Mouse (Mus musculus) liver, embryonic 14.5 days (tissue): ENCODE measurements around the gene Sdhb. TPM values are rescaled to one million over a fixed set of nuclear protein-coding genes. Genes with fewer than 3 reads are reported as not detected.

ENCODE experiments used
- ATAC-seq: fragments of 200-750 bp; cut with Nextera tagmentation; 2 replicates; pipeline ENCODE4 v1.8.0; 2017; ENCODE audit warnings: moderate number of reproducible peaks, mild to moderate bottlenecking, moderate library complexity; ENCODE audit not compliant: insufficient read depth
- DNase-seq, 3 experiments: peaks; one replicate each; pipeline ENCODE4 v3.0.0-alpha.2; 2012 to 2013; ENCODE audit warnings: low read depth in 3 of 3, low spot score in 3 of 3
- H3K27ac ChIP-seq: fragments of 300-500 bp; sonication (generic); 2 replicates; pipeline ENCODE4 v1.5.1; 2014; ENCODE audit warnings: moderate library complexity, mild to moderate bottlenecking, control low read depth, inconsistent platforms
- H3K27me3 ChIP-seq: fragments of 300-500 bp; sonication (generic); 2 replicates; pipeline ENCODE4 v1.6.1; 2014; ENCODE audit warnings: mild to moderate bottlenecking, low read length, moderate library complexity; ENCODE audit not compliant: control insufficient read depth, insufficient read depth
- H3K36me3 ChIP-seq: fragments of 300-500 bp; sonication (generic); replicated peaks from 2 replicates; pipeline ENCODE4 v1.6.1; 2014; ENCODE audit warnings: low read depth; ENCODE audit not compliant: control insufficient read depth, insufficient read depth
- H3K4me1 ChIP-seq, 2 experiments: fragments of 200-500 bp in 1 of 2; fragments of 300-500 bp in 1 of 2; sonication (generic) in 1 of 2; replicated peaks; 2 replicates each; pipeline ENCODE4 v1.6.1; 2012 to 2014; ENCODE audit warnings: antibody characterized with exemption in 1 of 2, inconsistent platforms in 1 of 2, low read length in 1 of 2; ENCODE audit not compliant: control insufficient read depth in 2 of 2, insufficient read depth in 2 of 2
- H3K4me2 ChIP-seq: fragments of 300-500 bp; sonication (generic); 2 replicates; pipeline ENCODE4 v1.6.1; 2014; ENCODE audit warnings: low read depth, mild to moderate bottlenecking, control low read depth, moderate library complexity
- H3K4me3 ChIP-seq, 2 experiments: fragments of 200-500 bp in 1 of 2; fragments of 300-500 bp in 1 of 2; sonication (generic) in 1 of 2; 2 replicates each; pipeline ENCODE4 v1.5.1; 2012 to 2014; ENCODE audit warnings: low read depth in 2 of 2, low read length in 2 of 2, mild to moderate bottlenecking in 2 of 2, control low read depth in 1 of 2, inconsistent platforms in 1 of 2, moderate library complexity in 1 of 2; ENCODE audit not compliant: insufficient read depth in 1 of 2
- H3K9ac ChIP-seq: fragments of 300-500 bp; sonication (generic); replicated peaks from 2 replicates; pipeline ENCODE4 v1.6.1; 2014; ENCODE audit warnings: mild to moderate bottlenecking, control low read depth, moderate library complexity
- H3K9me3 ChIP-seq: fragments of 300-500 bp; sonication (generic); 2 replicates; pipeline ENCODE4 v1.6.1; 2016; ENCODE audit warnings: low read length, mixed read lengths; ENCODE audit not compliant: control insufficient read depth
- CTCF ChIP-seq: IDR thresholded peaks from 2 replicates; pipeline ENCODE4 v1.5.1; 2016; ENCODE audit warnings: antibody characterized with exemption, low read depth, control low read depth
- EP300 ChIP-seq: IDR thresholded peaks from 2 replicates; pipeline ENCODE4 v1.6.1; 2016; ENCODE audit warnings: antibody characterized with exemption, low read depth
- WGBS: fragments of 180-500 bp; shearing (Covaris S2); extraction: QIAGEN DNeasy Blood & Tissue Kit; methylation state at CpG from one replicate; pipeline ENCODE4 v1.1.7; 2014; ENCODE audit not compliant: insufficient replicate concordance; 5-methylcytosine and 5-hydroxymethylcytosine counted together
- polyA plus RNA-seq, 2 experiments: library from polyadenylated mRNA; depleted of rRNA in 1 of 2; stranded (reverse) in 1 of 2; unstranded in 1 of 2; fragments of >200 nt; fragmentation: Nextera tagmentation in 1 of 2; extraction: Ambion mirVana in 1 of 2; gene quantifications; 2 replicates each; pipeline versions ENCODE4 v1.2.1 to v1.2.3; 2012 to 2014

Sdhb gene
- polyA plus RNA-seq, 2 experiments = 86.1 to 201 TPM

GRCm38 (mm10) chr4:140959715-140960479 is 1.1 kb upstream of the Sdhb start:
- no peaks in the 10 kb centered on the region; the same call in 1 of the 2 replicates for H3K27me3 ChIP-seq
- no peak overlapping the region for H3K4me2 ChIP-seq
- WGBS = 66% methylated on average over 10 of the region's 10 CpGs
- peaks cover 16 to 19% of the 10 kb centered on the region in 2 experiments for H3K4me1 ChIP-seq
- no peaks in the 10 kb centered on the region for H3K36me3 ChIP-seq
- no peak for ATAC-seq
- TF ChIP-seq CTCF (no peak), EP300 (no peak)
- no peaks in the 10 kb centered on the region for H3K9me3 ChIP-seq
- H3K9ac ChIP-seq = no peak overlapping the region
- no peak overlapping the region for H3K27ac ChIP-seq
- no peak overlapping the region for H3K4me3 ChIP-seq
- DNase-seq = no peak

- peaks cover 1% of the 10 kb centered on the region; the same call in 1 of the 2 replicates for H3K36me3 ChIP-seq
- peak overlapping the region; percentile 84 to 92 for H3K4me3 ChIP-seq
- H3K4me1 ChIP-seq = peaks cover 16 to 19% of the 10 kb centered on the region in 2 experiments
- H3K4me2 ChIP-seq = peak overlapping the region; percentile 70
- peak overlapping the region; percentile 79 for H3K9ac ChIP-seq
- H3K27me3 ChIP-seq = no peaks in the 10 kb centered on the region; the same call in 1 of the 2 replicates
- no peak for DNase-seq
- WGBS = 1% methylated on average over 38 of the region's 38 CpGs
- ATAC-seq = peak; percentile 42
- TF ChIP-seq EP300 = no peak
- no peak for TF ChIP-seq CTCF
- peak overlapping the region; percentile 5 for H3K27ac ChIP-seq
- no peaks in the 10 kb centered on the region for H3K9me3 ChIP-seq
Measured at GRCm38 (mm10) chr4:140961467-140962206, 634 bp downstream of the Sdhb start.

- peak overlapping the region; percentile 79 for H3K9ac ChIP-seq
- no peaks in the 10 kb centered on the region for H3K27me3 ChIP-seq
- peaks cover 2% of the 10 kb centered on the region for H3K36me3 ChIP-seq
- 34% methylated on average over 8 of the region's 8 CpGs for WGBS
- peak overlapping the region; percentile 84 to 92 for H3K4me3 ChIP-seq
- TF ChIP-seq CTCF (no peak), EP300 (no peak)
- H3K4me1 ChIP-seq = peaks cover 16 to 19% of the 10 kb centered on the region in 2 experiments
- ATAC-seq (no peak), DNase-seq (no peak)
- peak overlapping the region; percentile 70 for H3K4me2 ChIP-seq
- H3K27ac ChIP-seq = peak overlapping the region; percentile 33; the same call in 1 of the 2 replicates
- H3K9me3 ChIP-seq = no peaks in the 10 kb centered on the region
Measured at GRCm38 (mm10) chr4:140962207-140962909, 1.4 kb downstream of the Sdhb start.

- Histone ChIP-seq H3K9ac (no peak overlapping the region), H3K36me3 (peaks cover 6% of the 10 kb centered on the region), H3K27ac (no peak overlapping the region), H3K27me3 (no peaks in the 10 kb centered on the region), H3K9me3 (no peaks in the 10 kb centered on the region), H3K4me1 (peaks cover 16 to 19% of the 10 kb centered on the region in 2 experiments), H3K4me2 (peak overlapping the region; percentile 70), H3K4me3 (no peak overlapping the region)
- peak in 2 of 3 experiments; percentile 41 to 43 for DNase-seq
- TF ChIP-seq EP300 (no peak), CTCF (no peak)
- ATAC-seq = no peak
- 28% methylated on average over 5 of the region's 5 CpGs for WGBS
Measured at GRCm38 (mm10) chr4:140962950-140963349, 1.9 kb downstream of the Sdhb start.
